Mouse (Mus musculus): ENCODE measurements at regions not wholly inside any gene's neighbourhood (a gene's known extent, or its start where the extent isn't known, plus 50 kb on each side); places are given as distances from the start of the nearest gene placed in this dataset.

- TF ChIP-seq CTCF (IDR thresholded peaks at IDR 0.05; ENCODE audit: low read depth), result no peak
These were observed 275.9 kb downstream of the Galc start for GRCm38 (mm10) chr12:97983390-97983789.

GRCm38 (mm10) chr12:97978668-97979067 lies 280.6 kb downstream of the Galc start:
- Histone ChIP-seq H3K4me2 (replicated peaks; ENCODE audit: low read depth) (no peak overlapping the region), H3K9ac (ENCODE audit: low read depth, low read length) (no peak overlapping the region), H3K4me3 (ENCODE audit: low read depth, low read length) (no peak overlapping the region), H3K9me3 (ENCODE audit: control insufficient read depth) (no peaks in the 10 kb centered on the region), H3K27ac (ENCODE audit: low read depth, low read length) (no peak overlapping the region), H3K36me3 (ENCODE audit: control insufficient read depth, insufficient read depth) (no peaks in the 10 kb centered on the region), H3K27me3 (replicated peaks; ENCODE audit: control insufficient read depth, insufficient read depth, low read length) (no peaks in the 10 kb centered on the region), H3K4me1 (replicated peaks; ENCODE audit: control insufficient read depth, insufficient read depth, low read length) (no peaks in the 10 kb centered on the region)
- ATAC-seq, result no peak
- 68% methylated on average over 3 of the region's 3 CpGs for WGBS
- TF ChIP-seq CTCF (IDR thresholded peaks at IDR 0.05; ENCODE audit: low read depth), result no peak

More at GRCm38 (mm10) chr12:97983390-97983789, 275.9 kb downstream of the Galc start:
- Histone ChIP-seq H3K9me3 (ENCODE audit: control insufficient read depth) (no peaks in the 10 kb centered on the region), H3K36me3 (ENCODE audit: control insufficient read depth, insufficient read depth) (no peaks in the 10 kb centered on the region), H3K27ac (ENCODE audit: low read depth, low read length) (no peak overlapping the region), H3K4me3 (ENCODE audit: low read depth, low read length) (no peak overlapping the region), H3K27me3 (replicated peaks; ENCODE audit: control insufficient read depth, insufficient read depth, low read length) (no peaks in the 10 kb centered on the region), H3K9ac (ENCODE audit: low read depth, low read length) (no peak overlapping the region), H3K4me1 (replicated peaks; ENCODE audit: control insufficient read depth, insufficient read depth, low read length) (no peaks in the 10 kb centered on the region), H3K4me2 (replicated peaks; ENCODE audit: low read depth) (no peak overlapping the region)
- no peak for ATAC-seq
- 95% methylated on average over 1 of the region's 1 CpGs for WGBS

DNA sequence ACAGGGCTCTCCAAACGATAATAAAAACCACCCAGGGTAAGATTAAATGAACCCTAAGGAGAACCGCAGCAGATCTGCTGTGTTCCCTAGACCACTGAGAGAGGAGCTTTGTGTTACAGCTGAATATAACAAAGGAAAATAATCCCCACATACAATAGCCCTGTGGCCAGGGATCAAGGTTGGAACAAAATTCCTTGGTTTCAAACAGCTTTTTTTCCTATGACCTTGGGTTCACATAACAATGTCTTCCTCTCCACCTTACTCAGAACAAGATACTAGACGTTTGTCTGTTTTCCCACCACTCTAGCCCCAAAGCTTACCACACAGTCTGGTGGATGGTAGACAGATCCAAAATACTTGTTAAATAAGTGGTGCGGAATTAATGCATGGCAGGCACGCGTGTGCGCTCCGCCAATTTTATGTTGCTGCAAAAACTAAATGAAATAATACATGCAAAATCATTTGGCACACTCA lies 281.0 kb downstream of the Galc start:
- no peaks in the 10 kb centered on the region for H3K9me3 ChIP-seq (ENCODE audit: control insufficient read depth)
- no peak overlapping the region for H3K27ac ChIP-seq (ENCODE audit: low read depth, low read length)
- no peaks in the 10 kb centered on the region for H3K27me3 ChIP-seq (replicated peaks; ENCODE audit: control insufficient read depth, insufficient read depth, low read length)
- H3K9ac ChIP-seq (ENCODE audit: low read depth, low read length), result no peak overlapping the region
- no peak for TF ChIP-seq CTCF (IDR thresholded peaks at IDR 0.05; ENCODE audit: low read depth)
- WGBS, result 79% methylated on average over 8 of the region's 8 CpGs
- H3K4me3 ChIP-seq (ENCODE audit: low read depth, low read length), result no peak overlapping the region
- H3K4me2 ChIP-seq (replicated peaks; ENCODE audit: low read depth), result no peak overlapping the region
- no peak for ATAC-seq
- H3K36me3 ChIP-seq (ENCODE audit: control insufficient read depth, insufficient read depth), result no peaks in the 10 kb centered on the region
- H3K4me1 ChIP-seq (replicated peaks; ENCODE audit: control insufficient read depth, insufficient read depth, low read length), result no peaks in the 10 kb centered on the region

DNA sequence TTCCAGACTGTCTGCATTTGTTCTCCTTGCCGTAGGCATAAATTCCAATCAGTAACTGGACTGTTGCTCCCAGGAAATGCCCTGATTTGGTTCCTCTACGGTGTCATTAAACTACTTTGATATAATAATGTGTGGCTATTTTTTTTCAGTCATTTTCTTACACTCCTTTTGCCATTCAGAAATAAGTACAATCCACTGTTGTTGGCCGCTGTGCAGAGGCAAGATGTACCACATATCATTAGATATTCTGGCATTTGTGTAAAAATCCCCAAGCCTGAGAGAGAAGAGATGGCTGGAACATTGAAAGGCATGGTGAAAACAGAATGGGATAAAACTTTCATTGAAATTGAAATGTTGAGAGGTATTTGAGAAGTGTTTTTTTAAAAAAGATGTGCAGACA lies 281.6 kb downstream of the Galc start:
- Histone ChIP-seq H3K4me1 (replicated peaks; ENCODE audit: control insufficient read depth, insufficient read depth, low read length) (no peaks in the 10 kb centered on the region), H3K27me3 (replicated peaks; ENCODE audit: control insufficient read depth, insufficient read depth, low read length) (no peaks in the 10 kb centered on the region), H3K4me2 (replicated peaks; ENCODE audit: low read depth) (no peak overlapping the region), H3K9me3 (ENCODE audit: control insufficient read depth) (no peaks in the 10 kb centered on the region), H3K9ac (ENCODE audit: low read depth, low read length) (no peak overlapping the region), H3K4me3 (ENCODE audit: low read depth, low read length) (no peak overlapping the region), H3K36me3 (ENCODE audit: control insufficient read depth, insufficient read depth) (no peaks in the 10 kb centered on the region), H3K27ac (ENCODE audit: low read depth, low read length) (no peak overlapping the region)
- 79% methylated on average over 3 of the region's 3 CpGs for WGBS
- TF ChIP-seq CTCF (IDR thresholded peaks at IDR 0.05; ENCODE audit: low read depth), result no peak
- ATAC-seq, result no peak

DNA sequence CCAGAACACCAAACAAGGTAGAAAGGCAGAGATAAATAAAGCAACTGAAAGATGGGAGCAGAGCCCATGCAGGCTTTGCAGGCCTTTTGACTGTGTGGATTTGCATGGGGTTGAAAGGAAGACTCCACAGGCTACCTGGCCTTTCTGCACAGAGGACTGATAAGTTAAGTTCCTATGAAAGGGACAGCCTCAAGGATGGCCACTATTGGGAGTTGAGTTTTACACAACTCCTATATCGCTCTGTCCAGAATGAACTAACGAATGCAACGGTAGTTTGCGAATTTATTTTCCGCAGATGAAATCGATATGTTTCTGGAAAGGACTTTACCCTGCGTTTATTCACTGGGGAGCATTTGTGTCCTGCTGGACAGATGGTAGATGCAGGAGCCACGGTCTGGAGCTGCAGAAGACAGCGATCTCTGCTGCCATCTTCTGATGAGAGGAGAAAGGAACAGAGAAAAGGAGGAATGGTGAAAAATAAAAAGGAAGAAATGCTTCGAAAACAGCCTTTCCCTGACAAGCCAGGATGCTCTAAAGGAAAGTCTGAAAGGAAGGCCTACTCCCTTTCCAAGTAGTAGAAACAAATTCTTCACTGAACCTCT lies 285.2 kb downstream of the Galc start:
- no peak for ATAC-seq
- TF ChIP-seq CTCF (IDR thresholded peaks at IDR 0.05; ENCODE audit: low read depth), result peak; percentile 46
- Histone ChIP-seq H3K9me3 (ENCODE audit: control insufficient read depth) (no peaks in the 10 kb centered on the region), H3K4me2 (replicated peaks; ENCODE audit: low read depth) (no peak overlapping the region), H3K27me3 (replicated peaks; ENCODE audit: control insufficient read depth, insufficient read depth, low read length) (no peaks in the 10 kb centered on the region), H3K4me1 (replicated peaks; ENCODE audit: control insufficient read depth, insufficient read depth, low read length) (no peaks in the 10 kb centered on the region), H3K9ac (ENCODE audit: low read depth, low read length) (no peak overlapping the region), H3K36me3 (ENCODE audit: control insufficient read depth, insufficient read depth) (no peaks in the 10 kb centered on the region), H3K27ac (ENCODE audit: low read depth, low read length) (no peak overlapping the region), H3K4me3 (ENCODE audit: low read depth, low read length) (no peak overlapping the region)
- 59% methylated on average over 10 of the region's 10 CpGs for WGBS

GRCm38 (mm10) chr12:97957201-97957600 lies 302.1 kb downstream of the Galc start:
- H3K27ac ChIP-seq (ENCODE audit: low read depth, low read length), result no peak overlapping the region
- no peak for TF ChIP-seq CTCF (IDR thresholded peaks at IDR 0.05; ENCODE audit: low read depth)

More at GRCm38 (mm10) chr12:97957201-97957600, 302.1 kb downstream of the Galc start:
- ATAC-seq, result no peak
- no peaks in the 10 kb centered on the region for H3K9me3 ChIP-seq (ENCODE audit: control insufficient read depth)
- H3K36me3 ChIP-seq (ENCODE audit: control insufficient read depth, insufficient read depth), result no peaks in the 10 kb centered on the region
- 65% methylated on average over 4 of the region's 4 CpGs for WGBS
- H3K4me2 ChIP-seq (replicated peaks; ENCODE audit: low read depth), result no peak overlapping the region
- no peak overlapping the region for H3K4me3 ChIP-seq (ENCODE audit: low read depth, low read length)
- no peaks in the 10 kb centered on the region for H3K4me1 ChIP-seq (replicated peaks; ENCODE audit: control insufficient read depth, insufficient read depth, low read length)
- H3K27me3 ChIP-seq (replicated peaks; ENCODE audit: control insufficient read depth, insufficient read depth, low read length), result no peaks in the 10 kb centered on the region
- no peak overlapping the region for H3K9ac ChIP-seq (ENCODE audit: low read depth, low read length)

All from intestine, postnatal 0 days (tissue).